Mouse (Mus musculus): ENCODE measurements at regions not wholly inside any gene's neighbourhood (a gene's known extent, or its start where the extent isn't known, plus 50 kb on each side); places are given as distances from the start of the nearest gene placed in this dataset.

DNA sequence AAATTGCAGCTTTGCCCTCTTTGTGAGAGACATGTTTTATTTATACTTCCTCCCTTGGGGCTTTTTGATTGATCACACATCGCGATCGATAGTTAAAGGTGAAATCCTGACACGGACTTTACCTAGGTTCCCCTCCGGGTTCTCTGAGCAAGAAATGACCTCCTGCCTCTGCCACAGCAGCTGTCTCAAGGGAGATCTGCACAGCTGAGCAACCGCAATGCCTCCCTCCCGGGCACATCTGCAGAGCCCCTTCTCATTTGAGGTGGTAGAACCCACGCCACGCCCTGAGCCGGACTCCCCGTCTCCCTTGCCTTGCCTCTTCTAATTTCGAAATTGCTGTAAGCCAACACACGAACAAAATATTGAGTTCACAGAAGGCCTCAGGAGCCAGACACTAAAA is 78.2 kb upstream of the Cacna2d3 start:
- DNase-seq (ENCODE audit: low spot score) (no peak), ATAC-seq (ENCODE audit: insufficient read depth, low read depth) (no peak)
- Histone ChIP-seq H3K27ac (ENCODE audit: low read depth) (no peak overlapping the region), H3K4me3 (ENCODE audit: low read depth, low read length) (no peak overlapping the region), H3K9ac (replicated peaks; ENCODE audit: low read depth, low read length) (no peak overlapping the region), H3K36me3 (replicated peaks; ENCODE audit: control insufficient read depth, insufficient read depth, low read length) (no peaks in the 10 kb centered on the region), H3K27me3 (ENCODE audit: control insufficient read depth, insufficient read depth, low read length) (no peaks in the 10 kb centered on the region), H3K4me2 (ENCODE audit: low read depth, low read length) (no peak overlapping the region), H3K9me3 (replicated peaks; ENCODE audit: control insufficient read depth, low read length) (no peaks in the 10 kb centered on the region), H3K4me1 (ENCODE audit: control insufficient read depth, insufficient read depth) (no peaks in the 10 kb centered on the region)
- TF ChIP-seq CTCF (IDR thresholded peaks at IDR 0.05; ENCODE audit: low read depth) = no peak
- TF ChIP-seq EP300 (IDR thresholded peaks at IDR 0.05; ENCODE audit: low read depth) = no peak
- WGBS = 68% methylated on average over 13 of the region's 13 CpGs

DNA sequence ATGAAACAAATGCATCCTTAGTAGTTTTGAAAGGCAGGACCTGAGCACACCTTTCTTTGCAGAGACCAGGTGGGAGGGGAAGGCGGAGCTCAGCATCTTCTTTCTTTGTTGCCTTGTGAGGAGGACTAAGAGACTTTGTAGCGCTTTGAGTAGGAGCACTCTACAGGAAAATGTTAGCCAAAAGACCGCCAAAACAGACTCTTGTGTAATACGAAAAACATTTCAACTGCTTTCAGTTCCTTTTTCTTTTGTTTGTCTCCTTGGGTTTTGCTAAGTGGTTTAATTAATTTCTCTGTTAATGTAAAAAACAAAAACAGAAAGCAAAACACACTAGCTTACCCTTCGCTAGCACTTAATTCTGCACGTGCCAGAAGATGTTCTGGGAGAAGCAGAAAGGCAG is 83.6 kb upstream of the Cacna2d3 start:
- DNase-seq (ENCODE audit: low spot score) = no peak
- ATAC-seq (ENCODE audit: insufficient read depth, low read depth) = no peak
- peaks cover 3% of the 10 kb centered on the region; the same call in 1 of the 2 replicates for H3K27me3 ChIP-seq (ENCODE audit: control insufficient read depth, insufficient read depth, low read length)
- TF ChIP-seq EP300 (IDR thresholded peaks at IDR 0.05; ENCODE audit: low read depth) = no peak
- no peak for TF ChIP-seq CTCF (IDR thresholded peaks at IDR 0.05; ENCODE audit: low read depth)
- H3K4me1 ChIP-seq (ENCODE audit: control insufficient read depth, insufficient read depth) = no peaks in the 10 kb centered on the region
- H3K36me3 ChIP-seq (replicated peaks; ENCODE audit: control insufficient read depth, insufficient read depth, low read length) = no peaks in the 10 kb centered on the region
- no peaks in the 10 kb centered on the region for H3K9me3 ChIP-seq (replicated peaks; ENCODE audit: control insufficient read depth, low read length)
- H3K9ac ChIP-seq (replicated peaks; ENCODE audit: low read depth, low read length) = no peak overlapping the region
- H3K4me2 ChIP-seq (ENCODE audit: low read depth, low read length) = no peak overlapping the region
- no peak overlapping the region for H3K27ac ChIP-seq (ENCODE audit: low read depth)
- H3K4me3 ChIP-seq (ENCODE audit: low read depth, low read length) = no peak overlapping the region
- WGBS = 86% methylated on average over 6 of the region's 6 CpGs

DNA sequence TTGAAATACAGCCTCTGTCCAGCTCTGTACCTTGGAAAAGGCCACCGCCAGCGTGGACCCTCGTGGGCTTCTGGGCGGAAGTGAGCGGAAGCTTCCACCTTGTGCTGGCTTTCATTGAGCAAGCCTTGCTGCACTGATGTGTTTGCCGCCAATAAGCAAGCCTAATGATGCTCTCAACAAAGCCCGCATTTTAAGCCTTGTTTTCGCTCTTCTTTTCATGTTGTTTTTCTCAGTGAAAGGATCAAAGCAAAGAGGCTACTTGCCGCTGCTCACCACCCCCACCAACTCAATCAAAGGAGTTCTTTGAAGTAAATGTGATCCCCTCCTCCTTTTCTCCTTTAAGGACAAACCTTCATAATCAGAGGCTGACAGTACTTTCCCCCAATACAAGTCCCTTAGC is 86.2 kb upstream of the Cacna2d3 start:
- DNase-seq (ENCODE audit: low spot score) = no peak
- 70% methylated on average over 9 of the region's 9 CpGs for WGBS

DNA sequence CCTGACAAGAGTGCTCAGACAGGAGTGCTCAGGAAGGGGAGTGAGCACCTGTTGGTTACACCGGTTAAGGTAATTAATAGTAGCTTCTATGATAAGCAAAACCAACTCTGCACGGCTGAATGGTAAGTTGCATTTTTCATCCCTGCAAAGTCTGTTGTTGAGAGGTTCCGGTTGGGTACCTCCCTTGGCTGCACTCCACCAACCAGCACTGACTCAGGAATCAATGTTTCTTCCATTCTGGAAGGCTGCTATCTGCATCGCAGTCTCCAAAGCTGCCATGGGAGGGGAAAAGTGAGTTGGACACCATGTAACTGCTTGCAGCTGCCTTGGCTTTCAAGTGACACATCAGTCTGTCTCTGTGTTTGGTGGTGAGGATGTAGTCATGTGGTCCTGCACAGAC is 93.0 kb upstream of the Cacna2d3 start:
- 64% methylated on average over 4 of the region's 4 CpGs for WGBS

More for the DNA sequence above, 86.2 kb upstream of the Cacna2d3 start:
- Histone ChIP-seq H3K4me1 (ENCODE audit: control insufficient read depth, insufficient read depth) (no peaks in the 10 kb centered on the region), H3K27me3 (ENCODE audit: control insufficient read depth, insufficient read depth, low read length) (peaks cover 3% of the 10 kb centered on the region; the same call in 1 of the 2 replicates), H3K4me3 (ENCODE audit: low read depth, low read length) (no peak overlapping the region), H3K36me3 (replicated peaks; ENCODE audit: control insufficient read depth, insufficient read depth, low read length) (no peaks in the 10 kb centered on the region), H3K9ac (replicated peaks; ENCODE audit: low read depth, low read length) (no peak overlapping the region), H3K4me2 (ENCODE audit: low read depth, low read length) (no peak overlapping the region), H3K27ac (ENCODE audit: low read depth) (no peak overlapping the region), H3K9me3 (replicated peaks; ENCODE audit: control insufficient read depth, low read length) (no peaks in the 10 kb centered on the region)
- no peak for TF ChIP-seq CTCF (IDR thresholded peaks at IDR 0.05; ENCODE audit: low read depth)
- no peak for TF ChIP-seq EP300 (IDR thresholded peaks at IDR 0.05; ENCODE audit: low read depth)
- ATAC-seq (ENCODE audit: insufficient read depth, low read depth) = no peak

DNA sequence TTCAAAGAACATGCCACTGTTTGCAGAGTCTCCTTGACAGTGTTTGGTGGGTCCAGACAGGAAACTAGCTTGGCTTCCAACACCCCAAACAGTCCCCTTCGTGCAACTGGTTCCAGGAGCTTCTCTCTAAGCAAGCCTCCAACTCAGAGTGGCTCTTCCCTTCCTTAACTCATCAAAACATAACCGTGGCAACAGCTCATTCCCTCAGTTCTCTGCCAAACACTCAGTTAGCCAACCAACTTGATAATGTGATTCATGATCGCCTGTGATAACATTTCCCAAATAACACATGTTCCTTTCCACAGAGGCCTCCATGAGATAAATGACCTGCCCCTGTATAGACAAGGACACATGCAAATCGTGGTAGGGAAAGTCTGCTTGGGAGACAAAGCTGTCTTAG is 95.9 kb upstream of the Cacna2d3 start:
- no peak overlapping the region for H3K4me2 ChIP-seq (ENCODE audit: low read depth, low read length)
- H3K4me3 ChIP-seq (ENCODE audit: low read depth, low read length) = no peak overlapping the region
- TF ChIP-seq EP300 (IDR thresholded peaks at IDR 0.05; ENCODE audit: low read depth) (no peak), CTCF (IDR thresholded peaks at IDR 0.05; ENCODE audit: low read depth) (no peak)
- WGBS = 62% methylated on average over 4 of the region's 4 CpGs
- H3K27me3 ChIP-seq (ENCODE audit: control insufficient read depth, insufficient read depth, low read length) = no peaks in the 10 kb centered on the region
- H3K27ac ChIP-seq (ENCODE audit: low read depth) = no peak overlapping the region
- DNase-seq (ENCODE audit: low spot score) = no peak
- no peak for ATAC-seq (ENCODE audit: insufficient read depth, low read depth)
- H3K9ac ChIP-seq (replicated peaks; ENCODE audit: low read depth, low read length) = no peak overlapping the region
- no peaks in the 10 kb centered on the region for H3K36me3 ChIP-seq (replicated peaks; ENCODE audit: control insufficient read depth, insufficient read depth, low read length)
- no peaks in the 10 kb centered on the region for H3K4me1 ChIP-seq (ENCODE audit: control insufficient read depth, insufficient read depth)
- no peaks in the 10 kb centered on the region for H3K9me3 ChIP-seq (replicated peaks; ENCODE audit: control insufficient read depth, low read length)

More for the DNA sequence above, 93.0 kb upstream of the Cacna2d3 start:
- no peaks in the 10 kb centered on the region for H3K27me3 ChIP-seq (ENCODE audit: control insufficient read depth, insufficient read depth, low read length)
- no peak overlapping the region for H3K27ac ChIP-seq (ENCODE audit: low read depth)
- ATAC-seq (ENCODE audit: insufficient read depth, low read depth) (no peak), DNase-seq (ENCODE audit: low spot score) (no peak)
- H3K4me2 ChIP-seq (ENCODE audit: low read depth, low read length) = no peak overlapping the region
- no peaks in the 10 kb centered on the region for H3K36me3 ChIP-seq (replicated peaks; ENCODE audit: control insufficient read depth, insufficient read depth, low read length)
- H3K9ac ChIP-seq (replicated peaks; ENCODE audit: low read depth, low read length) = no peak overlapping the region
- TF ChIP-seq CTCF (IDR thresholded peaks at IDR 0.05; ENCODE audit: low read depth) = no peak
- TF ChIP-seq EP300 (IDR thresholded peaks at IDR 0.05; ENCODE audit: low read depth) = no peak
- no peaks in the 10 kb centered on the region for H3K4me1 ChIP-seq (ENCODE audit: control insufficient read depth, insufficient read depth)
- H3K4me3 ChIP-seq (ENCODE audit: low read depth, low read length) = no peak overlapping the region
- no peaks in the 10 kb centered on the region for H3K9me3 ChIP-seq (replicated peaks; ENCODE audit: control insufficient read depth, low read length)

DNA sequence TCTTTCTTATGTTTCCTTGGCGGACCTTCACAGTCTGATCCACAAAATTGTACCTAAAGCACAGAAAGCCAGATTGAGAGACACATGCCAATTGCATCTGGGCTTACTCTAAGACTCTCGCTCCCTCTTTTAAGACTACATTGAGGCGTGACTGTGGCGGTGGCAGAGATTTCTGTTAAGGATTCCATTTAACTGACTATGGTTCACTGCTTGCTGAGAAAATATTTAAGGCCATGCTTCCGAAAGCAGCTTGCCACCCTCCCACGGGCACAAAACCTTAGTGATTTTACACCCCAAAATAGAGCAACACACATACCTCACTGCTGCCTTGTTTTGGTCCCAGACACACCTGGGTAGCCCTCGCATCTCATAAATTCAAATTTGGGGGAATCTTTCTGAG is 96.6 kb upstream of the Cacna2d3 start:
- TF ChIP-seq CTCF (IDR thresholded peaks at IDR 0.05; ENCODE audit: low read depth) (no peak), EP300 (IDR thresholded peaks at IDR 0.05; ENCODE audit: low read depth) (no peak)
- H3K9ac ChIP-seq (replicated peaks; ENCODE audit: low read depth, low read length) = no peak overlapping the region
- no peak overlapping the region for H3K4me3 ChIP-seq (ENCODE audit: low read depth, low read length)
- H3K27ac ChIP-seq (ENCODE audit: low read depth) = no peak overlapping the region
- DNase-seq (ENCODE audit: low spot score) (no peak), ATAC-seq (ENCODE audit: insufficient read depth, low read depth) (no peak)
- no peaks in the 10 kb centered on the region for H3K27me3 ChIP-seq (ENCODE audit: control insufficient read depth, insufficient read depth, low read length)
- H3K4me1 ChIP-seq (ENCODE audit: control insufficient read depth, insufficient read depth) = no peaks in the 10 kb centered on the region
- no peak overlapping the region for H3K4me2 ChIP-seq (ENCODE audit: low read depth, low read length)
- WGBS = 83% methylated on average over 7 of the region's 7 CpGs
- no peaks in the 10 kb centered on the region for H3K36me3 ChIP-seq (replicated peaks; ENCODE audit: control insufficient read depth, insufficient read depth, low read length)
- H3K9me3 ChIP-seq (replicated peaks; ENCODE audit: control insufficient read depth, low read length) = no peaks in the 10 kb centered on the region

All from heart, postnatal 0 days (tissue).